Mouse (Mus musculus): ENCODE data around the gene Pkd2l1. TPM values are rescaled to one million over a fixed set of nuclear protein-coding genes. Genes with fewer than 3 reads are reported as not detected.
A peak's percentile ranks its signal among the peaks of the same experiment; 100 is the strongest.

Pkd2l1 gene
- polyA plus RNA-seq, 1 experiment from 2014 or later: 0.05 TPM

DNA sequence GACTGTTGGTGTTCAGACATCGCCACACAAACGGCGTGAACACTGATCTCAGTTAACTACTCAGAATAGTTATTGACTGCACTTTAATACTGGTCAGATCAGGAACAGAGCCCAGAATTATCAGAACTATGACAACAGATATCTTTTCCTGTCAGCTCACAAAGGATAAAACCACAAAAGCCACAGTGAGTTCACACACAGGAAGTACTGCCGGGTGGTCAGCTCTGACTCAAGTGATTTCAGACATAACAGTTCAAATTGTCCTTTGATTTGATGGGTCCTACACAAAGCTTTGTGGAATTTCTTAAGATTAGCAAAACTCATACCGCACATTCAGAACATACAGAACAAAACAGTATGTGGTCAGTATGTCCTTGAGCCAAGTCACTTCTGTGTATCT is 33.5 kb upstream of the Pkd2l1 start:
- no peak overlapping the region for H3K4me3 ChIP-seq (ENCODE audit: low read depth, low read length)
- H3K4me2 ChIP-seq (replicated peaks; ENCODE audit: low read depth, low read length): no peak overlapping the region
- H3K27me3 ChIP-seq (replicated peaks; ENCODE audit: insufficient read depth, low read length): no peaks in the 10 kb centered on the region
- 71% methylated on average over 5 of the region's 5 CpGs for WGBS
- TF ChIP-seq CTCF (IDR thresholded peaks at IDR 0.05): no peak
- no peak for TF ChIP-seq EP300 (IDR thresholded peaks at IDR 0.05)
- H3K36me3 ChIP-seq (ENCODE audit: insufficient read depth, low read length): no peaks in the 10 kb centered on the region
- H3K9ac ChIP-seq (replicated peaks; ENCODE audit: low read depth): no peak overlapping the region
- no peak overlapping the region for H3K27ac ChIP-seq (ENCODE audit: low read length)
- H3K4me1 ChIP-seq (ENCODE audit: insufficient read depth, low read depth, low read length): no peaks in the 10 kb centered on the region
- ATAC-seq (no peak), DNase-seq (ENCODE audit: low spot score) (no peak)
- no peaks in the 10 kb centered on the region for H3K9me3 ChIP-seq (ENCODE audit: low read length)

DNA sequence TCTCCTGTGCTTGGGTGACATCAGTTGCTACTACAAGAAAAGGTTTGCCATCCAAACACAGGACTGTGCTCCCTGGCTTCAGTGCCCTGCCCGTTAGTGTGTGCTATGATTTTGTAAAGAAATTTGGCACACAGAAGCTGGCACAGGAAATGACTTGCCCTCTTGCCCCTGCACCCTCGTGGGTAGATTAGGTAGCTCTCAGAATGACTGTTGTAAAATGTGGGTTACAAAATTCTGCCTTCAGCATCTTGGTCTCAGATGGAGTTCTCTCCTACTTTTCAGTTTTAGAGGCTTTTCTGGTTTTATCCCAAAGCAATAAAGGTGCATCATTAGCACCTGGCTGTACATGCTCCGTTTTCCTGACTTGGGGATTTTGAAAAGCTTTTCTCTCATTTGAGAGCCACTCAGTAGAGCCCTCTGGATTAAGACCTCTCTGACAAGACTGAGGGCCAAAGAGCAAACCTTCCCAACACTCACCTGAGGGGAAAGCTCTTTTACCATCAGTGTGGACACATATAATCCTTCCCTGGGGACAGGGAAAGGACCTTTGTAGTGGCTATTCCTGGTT is 25.8 kb upstream of the Pkd2l1 start:
- no peak overlapping the region for H3K27ac ChIP-seq (ENCODE audit: low read length)
- 46% methylated on average over 3 of the region's 3 CpGs for whole genome bisulfite sequencing
- no peaks in the 10 kb centered on the region for H3K27me3 ChIP-seq (replicated peaks; ENCODE audit: insufficient read depth, low read length)
- H3K9me3 ChIP-seq (ENCODE audit: low read length): no peaks in the 10 kb centered on the region
- DNase-seq (ENCODE audit: low spot score) (no peak), ATAC-seq (no peak)
- H3K4me1 ChIP-seq (ENCODE audit: insufficient read depth, low read depth, low read length): no peaks in the 10 kb centered on the region
- H3K4me3 ChIP-seq (ENCODE audit: low read depth, low read length): no peak overlapping the region
- no peak overlapping the region for H3K9ac ChIP-seq (replicated peaks; ENCODE audit: low read depth)
- H3K4me2 ChIP-seq (replicated peaks; ENCODE audit: low read depth, low read length): no peak overlapping the region
- TF ChIP-seq EP300 (IDR thresholded peaks at IDR 0.05) (no peak), CTCF (IDR thresholded peaks at IDR 0.05) (no peak)
- no peaks in the 10 kb centered on the region for H3K36me3 ChIP-seq (ENCODE audit: insufficient read depth, low read length)

DNA sequence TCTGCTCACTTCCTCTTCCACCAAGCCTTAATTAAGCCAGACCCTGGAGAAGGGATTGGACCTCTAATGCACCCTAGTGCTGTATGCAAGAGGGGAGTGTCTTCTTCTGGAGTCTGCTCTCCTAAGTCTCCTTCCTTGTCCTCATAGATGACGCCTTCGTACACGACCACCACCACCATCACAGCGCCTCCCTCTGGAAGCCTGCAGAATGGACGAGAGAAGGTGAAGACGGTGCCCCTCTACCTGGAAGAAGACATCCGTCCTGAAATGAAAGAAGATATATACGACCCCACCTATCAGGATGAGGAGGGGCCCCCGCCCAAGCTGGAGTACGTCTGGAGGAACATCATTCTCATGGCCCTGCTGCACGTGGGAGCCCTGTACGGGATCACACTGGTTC is 23.0 kb upstream of the Pkd2l1 start:
- Histone ChIP-seq H3K4me2 (replicated peaks; ENCODE audit: low read depth, low read length) (no peak overlapping the region), H3K9ac (replicated peaks; ENCODE audit: low read depth) (no peak overlapping the region), H3K27me3 (replicated peaks; ENCODE audit: insufficient read depth, low read length) (no peaks in the 10 kb centered on the region), H3K9me3 (ENCODE audit: low read length) (no peaks in the 10 kb centered on the region), H3K36me3 (ENCODE audit: insufficient read depth, low read length) (no peaks in the 10 kb centered on the region), H3K4me1 (ENCODE audit: insufficient read depth, low read depth, low read length) (no peaks in the 10 kb centered on the region), H3K27ac (ENCODE audit: low read length) (no peak overlapping the region), H3K4me3 (ENCODE audit: low read depth, low read length) (no peak overlapping the region)
- ATAC-seq: no peak
- 66% methylated on average over 12 of the region's 12 CpGs for WGBS
- no peak for DNase-seq (ENCODE audit: low spot score)
- TF ChIP-seq CTCF (IDR thresholded peaks at IDR 0.05) (no peak; the same call in 1 of the 2 replicates), EP300 (IDR thresholded peaks at IDR 0.05) (no peak)

DNA sequence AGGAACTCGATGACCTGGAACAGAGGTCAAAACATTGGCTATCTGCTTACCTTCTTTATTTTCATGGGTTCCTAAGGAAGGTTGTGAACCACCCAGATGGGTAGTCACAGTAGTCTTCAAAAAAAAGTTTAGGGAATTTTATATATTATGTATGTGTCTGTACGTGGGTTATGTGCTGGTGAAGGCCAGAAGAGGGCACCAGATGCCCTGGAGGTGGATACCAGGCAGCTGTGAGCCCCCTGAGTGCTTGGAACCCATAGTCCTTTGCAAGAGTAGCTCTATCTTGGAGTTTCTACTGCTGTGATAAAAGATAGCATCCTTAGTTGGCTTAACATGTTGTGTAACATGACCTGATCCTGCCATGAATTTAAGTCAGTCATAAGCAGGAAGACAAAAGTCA is 14.8 kb upstream of the Pkd2l1 start:
- Histone ChIP-seq H3K27ac (ENCODE audit: low read length) (no peak overlapping the region), H3K9me3 (ENCODE audit: low read length) (no peaks in the 10 kb centered on the region), H3K4me2 (replicated peaks; ENCODE audit: low read depth, low read length) (no peak overlapping the region), H3K4me3 (ENCODE audit: low read depth, low read length) (no peak overlapping the region), H3K4me1 (ENCODE audit: insufficient read depth, low read depth, low read length) (no peaks in the 10 kb centered on the region), H3K27me3 (replicated peaks; ENCODE audit: insufficient read depth, low read length) (no peaks in the 10 kb centered on the region), H3K36me3 (ENCODE audit: insufficient read depth, low read length) (no peaks in the 10 kb centered on the region), H3K9ac (replicated peaks; ENCODE audit: low read depth) (no peak overlapping the region)
- ATAC-seq (no peak), DNase-seq (ENCODE audit: low spot score) (no peak)
- 65% methylated on average over 2 of the region's 2 CpGs for WGBS
- TF ChIP-seq CTCF (IDR thresholded peaks at IDR 0.05): peak; percentile 21; the same call in 1 of the 2 replicates
- no peak for TF ChIP-seq EP300 (IDR thresholded peaks at IDR 0.05)

DNA sequence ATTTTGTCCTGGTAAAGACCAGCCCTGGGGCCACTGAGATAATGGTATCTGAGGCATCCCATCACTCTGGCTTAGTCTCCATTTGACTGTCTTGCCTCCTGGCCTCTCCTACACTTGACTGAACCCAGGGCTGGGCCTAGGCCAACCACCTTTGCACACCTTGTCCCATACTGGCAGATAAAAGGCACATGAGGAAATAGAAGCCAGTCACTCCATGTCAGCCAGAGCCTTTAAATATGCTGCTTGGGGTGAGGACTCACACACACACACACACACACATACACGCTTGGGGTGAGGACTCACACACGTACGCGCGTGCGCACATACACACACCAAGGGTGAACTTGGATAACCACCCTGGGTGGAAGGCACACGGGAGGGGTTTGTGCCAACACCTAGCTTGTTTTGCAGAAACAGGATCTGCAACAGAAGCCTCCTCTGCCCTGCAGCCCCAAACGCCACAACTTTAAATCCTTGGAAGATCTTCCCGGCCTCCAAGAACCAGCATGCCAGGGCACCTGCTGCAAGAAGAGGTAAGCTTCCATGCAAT is 10.8 kb upstream of the Pkd2l1 start, which contains the start of gene Scd3:
Gene Scd3 (plus strand): TSS at position 255 of the 550 bp plus-strand sequence.
- DNase-seq (ENCODE audit: low spot score) (no peak), ATAC-seq (no peak)
- Histone ChIP-seq H3K9me3 (ENCODE audit: low read length) (no peaks in the 10 kb centered on the region), H3K27me3 (replicated peaks; ENCODE audit: insufficient read depth, low read length) (no peaks in the 10 kb centered on the region), H3K27ac (ENCODE audit: low read length) (no peak within 1 kb of the TSS), H3K4me1 (ENCODE audit: insufficient read depth, low read depth, low read length) (no peaks in the 10 kb centered on the region), H3K4me3 (ENCODE audit: low read depth, low read length) (no peak within 1 kb of the TSS), H3K36me3 (ENCODE audit: insufficient read depth, low read length) (no peaks in the 10 kb centered on the region), H3K4me2 (replicated peaks; ENCODE audit: low read depth, low read length) (no peak within 1 kb of the TSS), H3K9ac (replicated peaks; ENCODE audit: low read depth) (no peak within 1 kb of the TSS)
- TF ChIP-seq CTCF (IDR thresholded peaks at IDR 0.05) (no peak), EP300 (IDR thresholded peaks at IDR 0.05) (no peak)
- 93% methylated on average over 9 of the region's 9 CpGs for WGBS

DNA sequence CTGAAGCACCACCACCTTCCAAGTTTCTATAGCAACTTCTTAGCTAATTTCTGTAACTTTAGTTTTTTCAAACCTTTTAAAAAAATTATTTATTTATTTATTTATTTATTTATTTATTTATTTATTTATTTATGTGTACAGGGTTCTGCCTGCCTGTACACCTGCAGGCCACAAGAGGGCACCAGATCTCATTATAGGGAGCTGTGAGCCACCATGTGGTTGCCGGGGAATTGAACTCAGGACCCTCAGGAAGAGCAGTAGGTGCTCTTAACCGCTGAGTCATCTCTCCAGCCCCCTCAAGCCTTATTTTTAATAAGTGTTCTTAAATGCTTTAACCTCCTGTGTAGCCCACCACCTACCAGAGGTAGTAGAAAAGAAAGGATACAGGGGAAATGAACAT is 6.7 kb upstream of the Pkd2l1 start:
- Histone ChIP-seq H3K27ac (ENCODE audit: low read length) (no peak overlapping the region), H3K4me3 (ENCODE audit: low read depth, low read length) (no peak overlapping the region), H3K27me3 (replicated peaks; ENCODE audit: insufficient read depth, low read length) (no peaks in the 10 kb centered on the region), H3K9me3 (ENCODE audit: low read length) (no peaks in the 10 kb centered on the region), H3K36me3 (ENCODE audit: insufficient read depth, low read length) (no peaks in the 10 kb centered on the region), H3K4me2 (replicated peaks; ENCODE audit: low read depth, low read length) (no peak overlapping the region), H3K9ac (replicated peaks; ENCODE audit: low read depth) (no peak overlapping the region), H3K4me1 (ENCODE audit: insufficient read depth, low read depth, low read length) (no peaks in the 10 kb centered on the region)
- 86% methylated on average over 2 of the region's 2 CpGs for WGBS
- peak; percentile 55 for TF ChIP-seq CTCF (IDR thresholded peaks at IDR 0.05)
- no peak for TF ChIP-seq EP300 (IDR thresholded peaks at IDR 0.05)
- DNase-seq (ENCODE audit: low spot score): no peak
- no peak for ATAC-seq

Measured in lung, postnatal 0 days (tissue).